Mouse (Mus musculus) naive thymus-derived CD4-positive, alpha-beta T cell, adult 2 months (primary cell): Measurements from ENCODE around the gene Ddias.
A peak's percentile ranks its signal among the peaks of the same experiment; 100 is the strongest.
"Not testable (repeated sequence)": the region's sequence is repeated elsewhere in the genome, so short reads cannot be mapped to it uniquely, and the experiment has no call there.

ENCODE experiments used
- DNase-seq: peaks from one replicate; pipeline ENCODE4 v3.0.0-alpha.2; 2011; ENCODE audit warnings: low read depth

The Ddias gene

DNA sequence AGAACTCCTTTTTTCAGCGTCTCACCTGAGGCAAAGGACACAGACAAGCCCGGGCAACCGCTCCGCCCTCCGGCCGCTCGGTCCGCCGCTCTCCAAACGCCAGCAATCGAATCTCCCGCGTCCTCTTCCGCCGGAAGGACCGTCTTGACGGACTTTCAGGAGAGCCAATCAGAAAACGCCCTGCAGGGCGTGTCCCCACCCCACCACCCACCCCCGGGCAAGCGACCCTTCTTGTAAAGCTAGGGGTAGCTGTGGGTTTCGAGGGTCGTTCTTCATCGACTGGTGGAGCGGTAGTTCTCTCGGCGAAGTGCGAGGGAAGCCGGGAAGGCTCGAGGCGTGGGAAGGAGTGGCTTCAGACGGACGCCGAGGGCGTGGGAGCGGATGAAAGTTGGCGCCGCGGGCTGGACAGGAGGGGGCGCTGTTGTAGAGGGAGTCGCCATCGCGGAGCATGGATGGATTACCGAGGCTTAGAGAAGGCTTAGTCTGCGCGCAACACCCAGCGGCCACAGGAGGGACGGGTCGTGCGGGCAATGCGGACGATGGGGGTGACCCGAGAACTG lies at the start of gene Ddias, which contains the start of gene Prcp:
TSS of gene Ddias (minus strand) at position 132 of the 560 bp plus-strand sequence.
TSS of gene Prcp (plus strand) at position 355 of the 560 bp plus-strand sequence.
- peak; percentile 96 for DNase-seq

- no peak for DNase-seq
These were observed 46.8 kb upstream of the Ddias start for GRCm38 (mm10) chr7:92920857-92921172.

GRCm38 (mm10) chr7:92920172-92920856 lies 46.3 kb upstream of the Ddias start:
- no peak for DNase-seq

GRCm38 (mm10) chr7:92904285-92904684 lies 30.2 kb upstream of the Ddias start:
- DNase-seq, result not testable (repeated sequence)

DNA sequence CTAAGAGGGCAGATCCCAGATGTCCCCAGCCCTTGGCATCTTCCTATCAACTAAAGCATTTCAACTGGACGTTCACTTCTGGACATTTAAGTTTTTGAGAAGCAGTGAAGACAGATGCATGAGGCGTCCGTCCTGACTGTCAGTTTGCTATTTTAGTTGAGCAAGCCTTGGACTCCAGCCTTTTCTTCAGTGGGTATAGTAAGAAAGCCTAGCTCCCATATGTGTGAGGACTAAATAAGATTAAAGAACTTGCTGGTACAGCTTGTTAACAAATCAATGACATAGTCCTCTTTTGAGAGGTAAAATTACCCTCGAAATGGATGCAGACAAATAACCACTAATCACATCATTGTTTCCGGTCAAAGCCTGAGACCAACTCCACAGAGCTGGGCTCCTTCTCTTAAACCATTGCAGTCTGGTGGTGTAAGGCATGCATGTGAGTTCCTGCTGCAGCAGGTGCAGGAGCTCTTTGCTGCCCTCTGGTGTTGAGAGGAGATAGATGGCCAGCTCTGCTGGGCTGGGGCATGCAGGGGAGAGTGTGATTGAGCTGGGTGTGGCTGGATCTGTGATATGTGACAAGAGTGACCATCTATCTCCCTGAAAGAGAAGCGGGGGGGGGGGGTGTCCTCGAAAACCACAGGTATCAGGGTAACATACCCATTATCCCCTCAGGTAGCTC lies 29.5 kb upstream of the Ddias start:
- peak; percentile 85 for DNase-seq

GRCm38 (mm10) chr7:92897021-92897420 lies 23.0 kb upstream of the Ddias start:
- no peak for DNase-seq

DNA sequence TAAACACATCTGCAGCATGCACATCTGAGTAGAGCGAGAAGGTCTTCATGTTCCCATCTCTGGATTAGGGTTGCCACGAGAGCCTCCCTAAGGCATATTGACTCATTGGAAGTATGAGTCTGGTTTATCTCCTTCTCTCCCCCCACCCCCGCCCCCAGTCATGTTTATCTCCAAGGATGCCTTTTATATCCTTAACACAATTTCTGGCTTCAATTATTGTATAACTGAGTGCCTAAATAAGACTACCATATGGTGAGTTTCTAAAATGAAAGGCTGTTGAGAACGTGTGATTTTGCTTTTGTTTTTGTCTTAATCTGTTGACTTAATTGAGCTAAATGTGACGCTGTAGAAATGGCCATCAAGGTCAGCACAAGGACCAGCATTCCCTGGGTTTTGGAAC lies 22.0 kb upstream of the Ddias start:
- DNase-seq, result no peak

GRCm38 (mm10) chr7:92893478-92893877 lies 19.4 kb upstream of the Ddias start:
- DNase-seq, result peak; percentile 42

DNA sequence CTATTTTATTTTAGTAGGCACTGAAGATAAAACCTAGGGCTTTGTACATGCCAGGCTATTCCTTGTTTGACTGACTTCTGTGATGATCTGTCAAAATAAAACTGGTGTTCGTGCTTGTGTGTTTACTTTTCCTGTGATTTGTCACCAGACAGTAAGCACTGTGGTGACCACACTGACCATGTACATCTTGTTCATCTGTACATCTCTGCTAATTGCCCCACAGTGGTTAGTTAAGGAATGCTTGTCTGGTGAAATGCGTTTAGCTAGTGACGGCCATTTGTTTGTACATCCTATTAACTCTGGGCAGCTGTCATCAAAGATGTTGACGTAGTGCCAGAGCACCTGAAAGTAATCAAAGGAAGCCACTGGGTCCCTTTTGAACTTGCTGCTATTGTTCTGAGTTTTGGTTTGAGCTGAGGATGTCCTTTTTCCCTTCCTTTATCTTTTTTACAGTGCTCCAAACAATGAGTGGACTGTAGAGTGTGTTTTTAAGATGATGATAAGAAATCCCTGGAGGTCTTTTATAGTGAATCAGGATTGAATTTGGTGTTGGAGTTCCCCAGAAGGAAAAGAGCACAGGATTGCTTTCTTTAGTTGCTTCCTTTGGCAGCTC lies 16.7 kb upstream of the Ddias start:
- DNase-seq, result no peak

GRCm38 (mm10) chr7:92890211-92890610 lies 16.2 kb upstream of the Ddias start:
- no peak for DNase-seq

- DNase-seq, result no peak
These were observed 13.2 kb upstream of the Ddias start for GRCm38 (mm10) chr7:92887230-92887629.

GRCm38 (mm10) chr7:92886801-92887200 lies 12.8 kb upstream of the Ddias start:
- no peak for DNase-seq

DNA sequence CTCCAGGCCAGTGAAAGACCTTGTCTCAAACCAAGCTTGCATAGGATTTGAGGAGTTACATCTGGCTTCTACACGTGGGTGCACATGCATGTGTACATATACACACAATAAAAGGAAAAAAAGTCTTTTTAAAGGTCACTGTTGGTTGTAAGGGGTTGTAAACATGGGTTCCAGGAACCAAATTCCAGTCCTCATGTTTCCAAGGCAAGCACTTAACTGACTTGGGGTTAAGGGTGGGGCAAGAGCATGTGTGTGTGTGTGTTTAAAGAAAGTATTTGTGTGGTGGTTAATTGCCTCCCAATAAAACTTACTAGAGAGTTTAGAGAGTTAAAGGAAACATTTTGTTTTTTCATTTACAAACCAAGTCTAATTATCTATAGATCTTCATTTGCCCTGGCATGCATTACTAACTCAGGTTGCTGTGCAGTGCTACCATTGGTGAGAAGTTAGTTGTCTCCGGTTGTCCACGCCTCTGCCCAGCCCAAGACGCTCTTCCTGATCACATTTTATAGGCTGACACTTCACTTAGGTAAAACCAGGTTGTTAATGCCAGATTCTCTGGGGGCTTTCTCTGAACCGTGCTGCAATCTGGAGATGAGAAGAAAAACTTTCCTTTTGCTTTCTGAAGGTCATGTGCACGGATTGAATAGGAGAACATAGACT lies 11.1 kb upstream of the Ddias start:
- DNase-seq, result no peak

- DNase-seq, result no peak
These were observed 10.0 kb upstream of the Ddias start for GRCm38 (mm10) chr7:92883850-92884716.

- no peak for DNase-seq
These were observed 4.7 kb upstream of the Ddias start for GRCm38 (mm10) chr7:92878575-92879285.

- peak; percentile 28 for DNase-seq
These were observed 2.5 kb upstream of the Ddias start for GRCm38 (mm10) chr7:92876538-92876937.

- peak; percentile 39 for DNase-seq
These were observed 2.0 kb upstream of the Ddias start for GRCm38 (mm10) chr7:92876066-92876465.

GRCm38 (mm10) chr7:92874761-92875408 lies 838 bp upstream of the Ddias start:
- DNase-seq, result peak; percentile 97

DNA sequence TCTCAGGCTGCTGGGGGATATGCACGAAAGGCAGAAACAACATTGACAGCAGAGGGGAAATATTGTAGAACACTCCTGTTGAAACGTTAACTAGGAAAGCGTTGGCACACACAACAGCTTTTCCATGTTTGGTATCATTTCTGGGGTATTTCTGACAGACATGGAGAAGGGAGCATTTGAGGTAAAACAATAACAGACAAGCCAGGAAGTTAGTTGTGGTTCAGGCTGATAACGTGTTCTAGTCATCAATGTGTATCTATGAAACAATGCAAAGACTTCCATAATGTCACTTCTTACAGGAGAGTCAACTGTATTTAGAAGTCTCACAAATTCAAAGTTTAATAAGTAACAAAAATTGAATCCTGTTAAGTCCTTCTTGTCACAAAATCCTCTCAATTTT lies 2.5 kb downstream of the Ddias start:
- DNase-seq, result no peak

GRCm38 (mm10) chr7:92870161-92870560 lies 3.9 kb downstream of the Ddias start:
- peak; percentile 46 for DNase-seq
